Mouse (Mus musculus) brain, adult 2 months (tissue): ENCODE results near the gene Lrp6.
A peak's percentile ranks its signal among the peaks of the same experiment; 100 is the strongest.

ENCODE experiments used
- DNase-seq: peaks from one replicate; pipeline ENCODE4 v3.0.0; 2011; ENCODE audit warnings: low read depth, low spot score

The Lrp6 gene

GRCm38 (mm10) chr6:134434866-134435390 lies 131.8 kb downstream of the Lrp6 start:
- DNase-seq: no peak

- DNase-seq: no peak
Measured at GRCm38 (mm10) chr6:134434044-134434443, 132.7 kb downstream of the Lrp6 start.

- no peak for DNase-seq
Measured at GRCm38 (mm10) chr6:134433281-134433680, 133.5 kb downstream of the Lrp6 start.

- no peak for DNase-seq
Measured at GRCm38 (mm10) chr6:134431583-134431982, 135.2 kb downstream of the Lrp6 start.

- DNase-seq: peak; percentile 48
Measured at GRCm38 (mm10) chr6:134430161-134430799, 136.5 kb downstream of the Lrp6 start.

- no peak for DNase-seq
Measured at GRCm38 (mm10) chr6:134428455-134428854, 138.3 kb downstream of the Lrp6 start.

- DNase-seq: no peak
Measured at GRCm38 (mm10) chr6:134427165-134427564, 139.6 kb downstream of the Lrp6 start.

- peak; percentile 87 for DNase-seq
Measured at GRCm38 (mm10) chr6:134425216-134425717, 141.5 kb downstream of the Lrp6 start.

- no peak for DNase-seq
Measured at GRCm38 (mm10) chr6:134421921-134422320, 144.8 kb downstream of the Lrp6 start.

- no peak for DNase-seq
Measured at GRCm38 (mm10) chr6:134420375-134420774, 146.4 kb downstream of the Lrp6 start.

- DNase-seq: no peak
Measured at GRCm38 (mm10) chr6:134417886-134418285, 148.9 kb downstream of the Lrp6 start.

- DNase-seq: no peak
Measured at GRCm38 (mm10) chr6:134416556-134417105, 150.1 kb downstream of the Lrp6 start.

- DNase-seq: no peak
Measured at GRCm38 (mm10) chr6:134414532-134414883, 152.3 kb downstream of the Lrp6 start.

- DNase-seq: no peak
Measured at GRCm38 (mm10) chr6:134413706-134414531, 152.8 kb downstream of the Lrp6 start.

GRCm38 (mm10) chr6:134407226-134407625 lies 159.5 kb downstream of the Lrp6 start:
- DNase-seq: no peak

- no peak for DNase-seq
Measured at GRCm38 (mm10) chr6:134403684-134404070, 163.1 kb downstream of the Lrp6 start.

- peak; percentile 77 for DNase-seq
Measured at GRCm38 (mm10) chr6:134402914-134403683, 163.7 kb downstream of the Lrp6 start.
